Mouse (Mus musculus): ENCODE measurements around the gene Rgs13. TPM values are rescaled to one million over a fixed set of nuclear protein-coding genes. Genes with fewer than 3 reads are reported as not detected.
A peak's percentile ranks its signal among the peaks of the same experiment; 100 is the strongest.
"Not testable (repeated sequence)": the region's sequence is repeated elsewhere in the genome, so short reads cannot be mapped to it uniquely, and the experiment has no call there.

Rgs13 gene
- total RNA-seq, 2 experiments from 2014 or later, result not detected

DNA sequence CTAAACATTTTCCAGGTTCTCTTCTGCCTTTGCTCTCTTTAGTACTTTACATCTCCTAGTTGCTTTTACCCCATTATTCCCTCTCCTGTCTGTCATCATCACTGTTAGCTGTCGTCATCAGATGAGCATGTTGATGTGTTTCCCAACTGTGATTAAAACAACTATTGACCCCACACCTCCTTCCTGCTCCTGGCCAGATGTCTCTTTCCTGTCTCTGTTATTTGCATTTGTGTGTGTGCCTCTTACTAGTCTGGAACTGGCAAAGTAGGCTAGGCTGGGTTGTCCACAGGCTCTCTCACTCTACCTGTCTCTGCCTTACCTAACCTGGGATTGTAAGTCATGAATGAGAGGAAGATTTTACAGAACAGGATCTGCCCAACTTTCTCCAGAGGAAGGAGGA lies 24.6 kb downstream of the Rgs13 start:
- no peak for ATAC-seq (replicated peaks; ENCODE audit: poor library complexity)

DNA sequence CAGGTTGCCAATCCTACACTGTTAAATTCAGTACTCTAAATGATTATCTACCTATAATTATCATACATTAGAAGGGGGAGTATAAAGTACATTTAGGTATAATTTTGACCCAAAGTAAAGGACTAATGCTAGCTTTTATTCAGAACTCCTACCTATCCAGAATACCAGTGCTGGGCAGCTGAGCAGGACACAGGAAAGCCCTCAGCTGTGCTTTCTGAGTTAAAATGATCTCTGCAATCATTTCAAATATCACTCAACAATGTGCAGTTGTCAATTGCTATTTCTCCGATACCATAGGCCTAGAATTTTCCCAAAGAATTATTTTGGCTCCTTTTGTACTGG lies 25.0 kb downstream of the Rgs13 start:
- ATAC-seq (replicated peaks; ENCODE audit: poor library complexity), result no peak

DNA sequence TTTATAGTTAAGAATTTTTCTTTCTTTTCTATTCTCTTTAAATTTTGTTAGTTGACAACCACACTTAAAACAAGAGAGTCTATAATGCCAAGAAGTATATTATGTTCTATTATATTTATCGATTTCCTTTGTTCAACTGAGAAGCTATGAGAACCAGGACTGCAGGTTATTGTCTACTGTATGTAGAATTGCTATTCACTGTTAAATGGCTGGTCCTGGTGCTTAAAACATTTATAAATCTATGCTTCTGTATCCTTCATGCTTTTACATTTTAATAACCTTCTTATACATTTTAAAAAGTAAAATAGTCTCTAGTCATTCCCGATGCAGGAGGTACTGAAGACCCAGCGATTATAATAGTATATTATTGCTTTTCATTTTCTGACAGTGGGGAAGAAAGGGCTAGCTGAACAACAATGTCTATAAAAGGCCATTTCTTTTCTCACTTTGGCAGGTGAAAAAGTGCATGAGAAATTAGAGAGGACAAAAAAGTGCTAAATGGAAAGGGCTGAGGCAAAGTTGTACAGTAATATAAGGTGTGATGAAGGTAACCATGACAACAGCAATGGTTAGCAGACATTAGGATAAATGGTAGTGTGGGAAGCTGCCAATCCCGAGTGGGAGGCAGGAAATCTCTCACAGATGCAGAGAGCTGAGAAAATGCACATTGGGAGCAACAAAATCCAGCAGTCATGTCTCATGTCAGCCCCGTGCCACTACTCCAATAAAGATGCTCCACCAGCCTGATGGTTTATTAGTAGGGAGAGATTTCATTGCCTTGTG lies 25.6 kb downstream of the Rgs13 start:
- no peak for ATAC-seq (replicated peaks; ENCODE audit: poor library complexity)

DNA sequence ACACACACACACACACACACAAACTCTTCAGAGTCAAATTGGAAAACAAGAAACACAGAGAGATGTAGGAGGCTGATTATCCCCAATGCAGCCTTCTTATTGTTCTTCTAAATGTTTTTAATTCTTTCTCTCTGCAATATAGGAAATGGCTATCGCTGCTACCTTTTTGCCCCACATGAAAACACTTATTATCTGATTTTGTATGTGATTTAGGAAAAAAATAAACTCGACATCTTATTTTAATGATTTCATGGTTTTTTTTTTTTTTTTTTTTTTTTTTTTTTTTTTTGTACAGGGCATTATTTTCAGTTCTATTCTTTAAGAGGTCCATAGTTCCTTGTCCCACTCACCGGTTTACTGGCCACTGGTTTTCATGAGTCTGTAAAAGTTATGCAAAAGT lies 27.2 kb downstream of the Rgs13 start:
- ATAC-seq (replicated peaks; ENCODE audit: poor library complexity), result no peak

DNA sequence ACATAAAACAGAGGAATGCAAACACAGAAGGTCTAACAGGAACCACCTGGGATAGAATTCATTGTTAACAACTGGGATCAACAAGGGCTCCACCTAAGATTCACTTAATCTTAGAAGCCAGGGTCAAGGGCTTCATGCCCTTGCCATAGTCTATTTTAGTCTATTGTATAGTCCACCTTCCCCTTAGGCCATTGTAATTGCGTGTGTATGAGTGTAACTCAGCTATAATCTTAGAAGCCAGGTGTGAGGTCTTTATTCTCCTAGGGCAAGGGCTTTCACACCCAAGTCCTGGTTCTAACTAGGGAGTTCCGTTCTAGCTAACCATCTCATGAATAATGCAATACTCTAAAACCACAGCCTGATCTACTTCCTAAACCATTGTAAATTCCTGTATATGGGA lies 35.8 kb downstream of the Rgs13 start:
- not testable (repeated sequence) for ATAC-seq (replicated peaks; ENCODE audit: poor library complexity)

DNA sequence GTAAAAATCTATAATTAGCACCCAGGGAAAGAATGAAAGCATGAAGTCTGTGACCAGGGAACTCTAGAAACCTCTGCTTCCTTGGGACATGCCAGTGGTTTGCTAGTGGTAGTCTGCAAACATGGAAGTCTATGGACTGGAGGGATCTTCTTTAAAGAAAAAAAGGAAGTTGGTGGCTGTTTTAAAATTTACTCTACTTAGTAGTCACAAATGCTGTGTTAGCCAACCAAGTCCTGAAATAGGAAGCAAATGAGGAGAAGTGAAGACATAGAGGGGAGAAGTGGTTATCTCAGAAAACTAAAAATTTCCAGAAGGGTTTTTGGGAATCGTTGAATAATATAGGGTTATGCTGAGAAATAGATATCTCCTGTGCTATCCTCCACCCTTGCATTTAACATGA lies 37.3 kb downstream of the Rgs13 start:
- peak; percentile 79 for ATAC-seq (replicated peaks; ENCODE audit: poor library complexity)

DNA sequence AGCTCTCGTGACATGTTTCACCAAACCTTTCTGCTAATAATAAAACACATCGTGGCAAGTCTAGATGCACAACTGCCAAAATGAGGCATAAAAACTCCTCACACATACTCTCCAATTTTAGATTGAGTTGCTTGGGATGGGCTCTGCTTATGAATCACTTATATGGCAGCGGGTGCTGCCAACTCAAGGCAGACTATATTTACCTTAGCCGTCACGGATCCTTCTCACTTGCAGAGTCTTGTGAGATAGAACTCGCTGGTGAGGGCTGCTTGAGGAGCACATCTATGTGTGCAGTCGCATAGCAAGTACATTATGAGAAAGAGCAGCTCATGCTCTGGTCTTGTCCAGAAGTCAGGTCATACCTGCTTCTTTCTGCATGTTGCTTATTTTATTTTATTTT lies 49.2 kb downstream of the Rgs13 start:
- no peak for ATAC-seq (replicated peaks; ENCODE audit: poor library complexity)

DNA sequence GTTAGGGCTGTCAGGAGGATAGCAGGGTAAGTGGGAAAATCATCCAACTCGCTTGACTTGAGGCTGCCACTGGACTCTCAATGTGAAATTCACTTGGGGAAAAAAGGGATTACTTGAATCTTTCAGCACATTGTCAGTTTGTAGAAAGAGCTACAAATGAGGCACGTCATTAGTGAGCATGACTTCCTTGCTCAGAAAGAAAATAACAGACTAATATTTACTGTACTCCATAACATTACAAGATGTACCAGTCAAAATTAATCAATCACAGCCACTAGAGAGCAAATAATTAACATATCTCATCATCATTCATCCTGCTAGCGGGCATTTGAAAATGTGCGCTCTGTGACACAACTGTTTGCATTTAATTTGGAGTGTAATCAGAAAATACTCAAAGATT lies 57.1 kb downstream of the Rgs13 start:
- ATAC-seq (replicated peaks; ENCODE audit: poor library complexity), result no peak

DNA sequence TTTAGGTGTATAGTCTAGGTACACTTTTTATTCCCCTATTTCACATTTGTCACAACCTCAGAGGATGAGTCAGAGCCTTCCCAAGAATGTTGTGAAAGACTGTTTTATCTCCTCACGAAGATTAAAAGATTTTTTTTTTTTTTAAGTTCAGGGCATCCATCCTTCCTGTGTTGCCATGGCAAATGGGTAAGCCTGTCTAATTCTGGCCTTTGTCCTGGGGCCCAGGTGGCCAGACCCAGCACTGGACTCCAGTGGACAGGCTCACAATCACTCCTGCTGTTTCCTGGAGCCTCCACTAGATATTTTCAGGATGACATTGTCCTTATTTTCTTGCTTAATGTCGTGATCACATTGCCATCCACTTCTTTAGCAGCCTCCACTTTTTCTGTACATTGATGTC lies 57.7 kb downstream of the Rgs13 start:
- no peak for ATAC-seq (replicated peaks; ENCODE audit: poor library complexity)

DNA sequence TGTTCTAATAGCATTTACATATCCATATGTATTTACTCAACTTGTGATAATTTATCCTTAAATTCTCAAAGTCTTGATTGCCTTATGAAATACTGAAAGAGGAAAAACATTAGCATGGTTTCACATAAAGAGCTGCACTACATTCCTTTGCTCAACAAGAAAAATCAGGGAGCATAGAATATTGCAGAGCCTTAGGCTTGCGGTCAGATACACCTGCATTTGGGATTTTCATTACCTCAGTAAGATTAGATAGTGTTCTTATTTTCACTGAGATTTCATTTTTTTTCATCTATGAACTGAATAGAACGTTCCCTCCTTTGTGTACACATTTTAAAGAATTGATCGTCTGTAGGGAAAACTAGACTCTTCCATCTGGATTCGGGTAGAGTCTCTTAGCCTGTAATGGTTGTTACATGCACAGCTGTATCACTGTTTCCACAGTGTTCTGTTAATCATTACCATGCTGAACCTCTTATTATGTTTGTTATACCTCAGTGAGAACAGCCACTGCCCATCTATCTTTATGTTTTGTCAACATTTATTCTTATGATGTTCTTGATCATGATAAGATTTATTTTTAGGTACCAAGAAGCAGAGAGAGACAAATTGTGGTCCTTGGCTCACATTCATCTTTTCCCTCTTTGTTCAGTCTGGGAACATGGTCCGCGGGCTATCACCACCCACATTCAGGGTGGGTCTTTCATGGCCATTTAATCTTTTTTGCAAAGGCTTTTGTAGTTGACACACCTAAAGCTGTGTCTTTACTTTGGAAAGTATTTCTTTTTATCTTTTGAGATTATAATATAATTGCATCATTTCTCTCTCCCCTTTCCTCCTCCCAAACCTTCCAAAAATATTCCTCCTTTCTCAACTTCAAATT lies 61.1 kb downstream of the Rgs13 start:
- no peak for ATAC-seq (replicated peaks; ENCODE audit: poor library complexity)

DNA sequence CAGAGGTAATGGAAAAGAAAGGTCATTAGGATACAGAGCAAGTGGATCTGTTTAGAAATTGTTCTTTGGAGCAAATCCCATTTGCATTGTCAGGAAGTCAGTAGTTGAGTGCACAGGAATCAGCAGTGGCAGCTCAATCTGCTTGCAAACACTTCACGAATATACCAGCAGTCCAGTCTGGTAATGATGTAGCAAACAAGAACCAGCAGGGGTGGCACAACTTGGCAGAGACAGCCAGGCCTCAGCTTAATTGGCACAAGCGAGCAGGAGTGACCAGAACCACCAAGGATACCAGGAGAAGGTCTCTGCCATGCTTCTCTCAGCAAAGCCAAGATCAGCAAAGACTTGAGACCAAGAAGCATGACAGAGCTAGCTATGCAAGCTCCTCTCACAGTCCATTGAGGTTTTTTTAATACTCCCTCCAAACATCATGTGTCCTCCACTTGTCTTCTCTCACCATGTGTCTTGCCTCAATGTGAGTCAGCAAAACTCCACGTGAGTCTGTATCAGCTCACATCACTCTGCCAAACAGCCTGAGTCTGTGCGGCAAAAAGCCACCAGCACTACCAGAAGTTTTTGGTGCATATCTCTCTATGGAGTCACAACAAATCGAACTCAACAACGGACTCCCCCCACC lies 63.6 kb downstream of the Rgs13 start:
- peak; percentile 86 for ATAC-seq (replicated peaks; ENCODE audit: poor library complexity)

DNA sequence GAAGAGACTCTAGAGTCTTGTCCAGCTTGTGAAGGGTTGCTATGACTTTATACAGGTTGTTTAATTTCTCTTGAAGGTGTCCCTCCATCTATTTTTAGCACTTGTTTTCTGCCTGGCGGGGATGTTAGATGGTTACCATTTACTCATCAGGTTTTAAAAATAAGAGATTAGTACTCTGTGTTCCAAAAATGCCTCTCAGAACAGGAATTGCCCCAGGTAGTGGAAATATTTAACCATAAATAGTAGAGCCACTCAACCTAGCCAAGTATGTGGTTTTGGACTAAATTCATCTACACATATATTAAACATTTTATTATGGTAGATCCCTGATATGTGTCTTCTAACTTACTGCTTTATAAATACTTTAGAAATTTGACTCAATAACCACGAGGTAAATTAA lies 64.2 kb downstream of the Rgs13 start:
- ATAC-seq (replicated peaks; ENCODE audit: poor library complexity), result no peak

DNA sequence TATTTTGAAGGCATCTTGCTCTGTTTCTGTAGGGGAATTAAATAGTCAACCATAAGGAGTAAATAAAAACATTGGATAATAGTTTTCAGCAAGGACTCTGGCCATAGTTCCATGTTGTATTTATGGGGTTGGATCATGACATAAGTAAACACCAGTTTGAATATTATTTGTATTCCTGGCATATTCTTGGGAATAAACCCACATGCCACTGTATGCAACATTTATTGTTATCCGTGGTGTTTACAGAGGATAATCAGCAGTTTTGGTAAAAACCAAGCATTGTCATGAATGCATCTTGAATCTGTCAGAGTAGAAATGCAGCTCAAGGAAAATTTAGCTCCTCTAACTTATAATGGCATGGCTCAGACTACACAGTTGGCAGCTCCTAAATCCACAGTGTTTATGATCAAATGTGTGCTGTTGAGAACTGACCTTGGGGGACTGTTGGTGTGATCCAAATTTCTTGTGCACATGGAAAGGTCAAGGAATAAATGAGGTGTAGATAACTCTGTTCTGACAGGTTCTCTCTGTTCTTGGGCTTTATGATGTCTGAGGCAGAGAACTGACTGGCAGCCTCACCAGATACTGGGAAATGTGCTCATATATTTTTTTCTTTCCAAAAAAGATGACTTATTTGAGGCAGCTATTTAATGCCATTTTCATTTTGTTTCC lies 78.4 kb downstream of the Rgs13 start:
- ATAC-seq (replicated peaks; ENCODE audit: poor library complexity), result no peak

DNA sequence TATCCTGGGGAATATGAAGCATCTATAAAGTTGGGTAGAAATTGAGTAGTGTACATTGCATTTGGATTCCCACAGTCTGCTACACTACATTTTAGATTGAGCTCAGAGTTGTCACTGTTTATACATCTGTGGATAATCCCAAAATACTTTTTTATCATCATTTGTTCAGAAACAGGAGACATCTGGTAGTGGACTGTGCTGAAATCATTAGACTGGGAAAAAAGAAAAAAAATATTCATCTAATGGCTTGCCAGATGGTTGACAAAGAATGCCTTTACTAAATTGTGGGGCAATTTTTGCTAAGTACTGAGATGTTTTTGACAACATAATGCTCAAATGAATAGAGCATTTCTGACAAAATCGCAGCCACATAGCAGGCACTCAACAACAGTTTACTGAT lies 86.8 kb downstream of the Rgs13 start:
- ATAC-seq (replicated peaks; ENCODE audit: poor library complexity), result no peak

Other genes starting within 250 kb of the Rgs13 start
- gene Rgs2, start 173.2 kb downstream of the Rgs13 start, total RNA-seq (2015), result 137 and 196 TPM in 2 replicates
- gene Rgs2, start 173.2 kb downstream of the Rgs13 start, total RNA-seq (2017), result 73.7 and 95.2 TPM in 2 replicates
- 17.1 and 27.9 TPM in 2 replicates for gene Rgs1, start 71.9 kb upstream of the Rgs13 start, total RNA-seq (2015)
- gene Rgs1, start 71.9 kb upstream of the Rgs13 start, total RNA-seq (2017), result 41.7 and 52.1 TPM in 2 replicates